Mouse (Mus musculus) heart, postnatal 0 days (tissue): Measurements from ENCODE around the gene 2010300C02Rik.

Source experiments
- CTCF ChIP-seq: IDR thresholded peaks from 2 replicates; pipeline ENCODE4 v1.5.1; 2016; ENCODE audit warnings: antibody characterized with exemption, control low read depth, low read depth
- EP300 ChIP-seq: IDR thresholded peaks from 2 replicates; pipeline ENCODE4 v1.6.1; 2016; ENCODE audit warnings: antibody characterized with exemption, low read depth

DNA sequence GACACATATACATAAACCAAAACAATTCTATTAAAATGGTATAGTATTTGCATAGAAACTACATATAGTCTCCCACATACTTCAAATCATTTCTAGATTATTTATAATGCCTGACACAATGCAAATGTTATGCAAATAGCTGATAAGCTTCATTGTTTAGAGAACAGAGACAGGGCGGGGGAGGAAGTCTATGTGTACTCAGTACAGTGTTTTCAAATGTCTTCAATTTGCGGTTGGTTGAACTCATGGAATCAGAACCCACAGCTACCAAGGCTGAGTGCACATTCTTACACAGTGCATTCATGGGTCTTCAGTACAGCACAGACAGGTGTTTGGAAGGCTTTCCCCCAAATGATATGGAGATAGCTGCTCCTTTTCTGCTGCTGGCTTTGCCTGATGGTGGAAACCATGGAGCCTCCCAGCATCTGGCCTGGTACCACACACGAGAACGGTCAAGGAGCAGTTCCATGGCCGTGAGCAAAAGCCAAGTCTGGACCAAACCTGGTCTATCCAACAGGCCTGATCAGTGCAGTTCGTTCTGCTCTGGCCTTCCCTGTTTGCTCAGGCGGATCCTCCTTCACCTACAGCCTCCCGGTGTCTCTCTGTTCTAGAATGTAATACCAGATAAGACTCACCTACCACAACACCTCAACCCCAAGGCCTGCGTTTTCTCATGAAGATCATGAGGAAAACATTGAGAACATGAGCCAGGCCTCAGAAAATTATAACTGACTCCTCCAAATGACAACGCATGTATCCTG is 8.1 kb downstream of the 2010300C02Rik start:
- TF ChIP-seq CTCF (no peak), EP300 (no peak)
